Mouse (Mus musculus) neural tube, embryonic 14.5 days (tissue): ENCODE measurements around the gene Gm20388. TPM values are rescaled to one million over a fixed set of nuclear protein-coding genes. Genes with fewer than 3 reads are reported as not detected.

Experiments used
- ATAC-seq: fragments of 200-750 bp; cut with Nextera tagmentation; 2 replicates; pipeline ENCODE4 v1.8.0; 2017; ENCODE audit warnings: low read depth, mild to moderate bottlenecking, moderate TSS enrichment, moderate library complexity
- H3K27ac ChIP-seq: fragments of 300-500 bp; sonication (generic); 2 replicates; pipeline ENCODE4 v1.5.1; 2014; ENCODE audit warnings: low read depth, mild to moderate bottlenecking, control low read depth, low read length, moderate library complexity, mixed read lengths
- H3K27me3 ChIP-seq: fragments of 300-500 bp; sonication (generic); 2 replicates; pipeline ENCODE4 v1.6.1; 2014; ENCODE audit warnings: low read length; ENCODE audit not compliant: control insufficient read depth, insufficient read depth
- H3K36me3 ChIP-seq: fragments of 300-500 bp; sonication (generic); 2 replicates; pipeline ENCODE4 v1.6.1; 2014; ENCODE audit warnings: low read length, mixed read lengths; ENCODE audit not compliant: control insufficient read depth, insufficient read depth
- H3K4me1 ChIP-seq: fragments of 300-500 bp; sonication (generic); 2 replicates; pipeline ENCODE4 v1.6.1; 2014; ENCODE audit warnings: low read length; ENCODE audit not compliant: control insufficient read depth, insufficient read depth
- H3K4me2 ChIP-seq: fragments of 300-500 bp; sonication (generic); 2 replicates; pipeline ENCODE4 v1.6.1; 2014; ENCODE audit warnings: mild to moderate bottlenecking, low read depth, low read length, control low read depth
- H3K4me3 ChIP-seq: fragments of 300-500 bp; sonication (generic); 2 replicates; pipeline ENCODE4 v1.5.1; 2014; ENCODE audit warnings: low read depth, low read length, control low read depth, mixed read lengths
- H3K9ac ChIP-seq: fragments of 300-500 bp; sonication (generic); replicated peaks from 2 replicates; pipeline ENCODE4 v1.6.1; 2014; ENCODE audit warnings: low read depth, mild to moderate bottlenecking, control low read depth, low read length, mixed read lengths
- H3K9me3 ChIP-seq: fragments of 300-500 bp; sonication (generic); 2 replicates; pipeline ENCODE4 v1.6.1; 2016; ENCODE audit warnings: low read length; ENCODE audit not compliant: control insufficient read depth
- WGBS: fragments of 180-500 bp; shearing (Covaris S2); extraction: QIAGEN DNeasy Blood & Tissue Kit; methylation state at CpG from one replicate; pipeline ENCODE4 v1.1.7; 2014; 5-methylcytosine and 5-hydroxymethylcytosine counted together
- polyA plus RNA-seq: library from polyadenylated mRNA; unstranded; fragments of >200 nt; fragmentation: Nextera tagmentation; extraction: Ambion mirVana; gene quantifications from 2 replicates; pipeline ENCODE4 v1.2.1, GENCODE M21; 2014

The Gm20388 gene
- polyA plus RNA-seq, 1 experiment from 2014 or later: 10.3 TPM

DNA sequence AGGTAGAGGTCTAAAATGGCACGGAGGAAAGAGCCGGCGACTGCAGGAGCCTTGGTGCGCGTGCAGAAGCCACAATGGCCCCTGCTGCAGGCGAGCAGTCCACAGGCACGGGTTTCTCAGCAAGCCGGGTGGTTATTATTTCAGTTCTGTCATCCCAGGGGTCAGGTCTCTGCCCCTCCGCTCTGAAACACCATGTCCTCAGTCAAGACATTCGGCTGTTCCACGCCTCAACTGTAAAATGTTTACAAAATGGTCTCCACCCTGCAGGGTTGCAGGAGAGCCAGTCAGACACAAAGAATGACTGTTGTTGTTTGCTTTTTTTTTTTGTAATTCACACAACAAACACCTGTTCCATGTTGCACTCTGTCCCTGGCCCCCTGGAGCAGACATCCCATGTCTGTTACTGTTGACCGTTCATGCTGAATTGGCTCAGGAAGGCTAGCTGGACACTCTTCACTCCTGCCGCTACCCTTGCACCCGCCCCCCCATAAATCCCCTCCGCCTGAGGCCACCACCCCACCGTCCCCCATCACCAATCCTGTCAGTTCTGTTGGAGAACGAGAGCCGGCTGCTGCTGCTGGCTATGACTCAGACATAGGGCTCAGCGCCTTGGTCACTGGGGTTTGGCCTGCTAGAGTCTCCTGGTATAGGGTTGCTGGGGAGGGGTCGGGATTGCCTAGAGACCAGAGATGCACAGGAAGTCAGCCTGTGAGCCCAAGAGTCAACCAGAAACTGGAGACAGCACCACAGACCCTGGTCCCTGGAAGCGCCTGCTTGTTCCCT, 350.9 kb downstream of the Gm20388 start:
- no peaks in the 10 kb centered on the region for H3K27me3 ChIP-seq
- H3K4me3 ChIP-seq: no peak overlapping the region
- H3K4me2 ChIP-seq: no peak overlapping the region
- H3K36me3 ChIP-seq: no peaks in the 10 kb centered on the region
- 18% methylated on average over 21 of the region's 21 CpGs for WGBS
- ATAC-seq: no peak
- no peak overlapping the region for H3K27ac ChIP-seq
- peaks cover 40% of the 10 kb centered on the region for H3K4me1 ChIP-seq
- H3K9ac ChIP-seq: no peak overlapping the region
- H3K9me3 ChIP-seq: no peaks in the 10 kb centered on the region

DNA sequence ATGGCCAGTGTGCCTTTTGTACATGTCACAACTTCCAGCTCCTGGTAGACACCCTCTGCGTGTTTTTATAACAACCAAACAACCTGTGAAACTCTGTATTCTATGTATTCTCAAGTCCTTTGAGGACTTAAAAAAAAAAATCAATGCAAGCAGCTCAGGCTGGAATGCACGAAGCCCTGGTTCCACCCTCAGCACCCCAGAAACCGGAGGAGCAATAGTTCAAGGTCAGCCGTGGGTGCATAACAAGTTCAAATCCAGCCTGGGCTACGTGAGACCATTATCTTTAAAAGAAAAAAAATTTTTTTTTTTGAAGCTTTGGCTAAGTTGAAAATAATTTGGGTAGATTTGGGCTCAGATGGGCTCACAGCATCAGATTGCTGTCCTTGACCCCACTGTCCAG, 353.2 kb downstream of the Gm20388 start:
- no peaks in the 10 kb centered on the region for H3K36me3 ChIP-seq
- peaks cover 50% of the 10 kb centered on the region for H3K4me1 ChIP-seq
- no peak overlapping the region for H3K4me2 ChIP-seq
- no peak overlapping the region for H3K27ac ChIP-seq
- H3K4me3 ChIP-seq: no peak overlapping the region
- WGBS: 89% methylated on average over 5 of the region's 5 CpGs
- H3K27me3 ChIP-seq: no peaks in the 10 kb centered on the region
- ATAC-seq: no peak
- no peaks in the 10 kb centered on the region for H3K9me3 ChIP-seq
- no peak overlapping the region for H3K9ac ChIP-seq

DNA sequence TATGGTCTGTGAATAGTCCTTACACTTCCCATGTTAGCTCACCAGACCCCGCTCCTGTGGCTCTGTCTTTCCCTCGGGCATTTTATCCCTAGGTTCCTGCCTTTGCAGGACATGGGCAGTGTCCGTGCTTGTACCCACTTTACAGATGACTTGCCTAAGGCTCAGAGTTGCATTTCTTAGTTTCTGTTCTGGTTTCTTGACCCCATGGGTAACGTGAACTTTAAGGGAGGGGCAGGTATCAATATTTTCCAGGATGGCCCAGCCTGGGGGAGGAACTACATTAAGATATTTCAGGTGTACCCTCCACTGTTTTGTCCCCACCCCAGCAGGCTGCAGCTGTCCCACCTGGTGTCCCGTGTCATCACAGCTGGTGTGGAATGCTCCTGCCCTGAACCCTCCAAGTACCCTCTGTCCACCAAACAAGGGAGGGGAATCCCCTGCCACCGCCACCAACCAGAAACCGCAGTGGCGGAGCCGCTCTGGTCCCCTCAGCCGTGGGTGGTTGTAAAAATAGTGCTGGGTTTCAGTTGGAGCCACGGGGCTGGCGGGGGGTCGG, 353.8 kb downstream of the Gm20388 start:
- WGBS: 25% methylated on average over 13 of the region's 13 CpGs
- Histone ChIP-seq H3K27me3 (no peaks in the 10 kb centered on the region), H3K9ac (0 out of 2 replicates have a peak overlapping the region, but pooled peaks have one; percentile 28), H3K4me3 (no peak overlapping the region), H3K36me3 (no peaks in the 10 kb centered on the region), H3K4me1 (peaks cover 52% of the 10 kb centered on the region), H3K9me3 (no peaks in the 10 kb centered on the region), H3K27ac (peak overlapping the region; percentile 70), H3K4me2 (peak overlapping the region; percentile 24; the same call in 1 of the 2 replicates)
- 0 out of 2 replicates have a peak, but pooled peaks have one; percentile 26 for ATAC-seq

DNA sequence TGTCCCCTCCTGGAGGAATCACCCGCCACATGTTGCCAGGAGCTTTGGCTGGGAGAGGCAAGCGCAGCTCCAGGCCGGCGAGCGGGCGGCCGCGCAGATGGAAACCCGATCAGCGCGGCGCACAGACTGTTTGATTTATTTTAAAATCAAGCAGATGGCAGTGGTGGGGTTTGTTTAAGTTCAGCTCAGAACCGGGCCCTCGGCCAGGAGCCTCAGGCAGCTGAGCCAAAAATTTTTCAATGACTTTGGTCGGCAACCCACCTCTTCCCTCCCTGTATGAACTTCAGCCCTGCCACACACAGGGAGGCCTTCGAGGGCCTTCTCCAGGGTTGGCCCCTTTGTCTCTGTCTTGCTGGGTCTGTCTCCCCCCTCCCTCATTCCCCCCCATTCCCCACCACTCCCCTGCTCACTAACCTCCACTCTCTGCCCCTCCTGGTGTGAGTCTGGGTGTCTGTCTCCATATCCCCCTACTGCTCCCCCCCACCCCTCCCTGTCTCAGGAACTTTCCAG, 354.4 kb downstream of the Gm20388 start:
- H3K4me1 ChIP-seq: peaks cover 52% of the 10 kb centered on the region
- H3K9ac ChIP-seq: 0 out of 2 replicates have a peak overlapping the region, but pooled peaks have one; percentile 28

DNA sequence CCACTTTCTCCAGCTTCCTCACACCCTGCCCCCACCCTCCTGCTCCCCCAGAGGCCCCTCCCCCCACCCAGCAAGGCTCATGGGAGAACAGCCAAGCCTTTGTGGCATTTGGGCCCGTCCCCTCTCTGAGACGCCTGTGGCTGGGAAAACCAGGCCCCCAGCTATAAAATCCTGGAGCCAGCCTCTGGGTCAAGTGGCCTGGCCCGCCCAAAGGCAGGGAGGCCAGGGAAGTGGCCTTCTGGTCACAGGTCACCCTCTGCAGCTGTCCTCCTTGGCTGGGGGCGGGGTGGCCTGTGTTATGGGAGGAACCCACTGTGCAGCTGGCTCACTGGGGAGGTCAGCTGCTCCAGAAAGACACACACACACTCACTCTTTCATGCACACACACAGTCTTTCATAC, 354.8 kb downstream of the Gm20388 start:
- 15% methylated on average over 4 of the region's 4 CpGs for WGBS

More for the DNA sequence above, 354.4 kb downstream of the Gm20388 start:
- Histone ChIP-seq H3K9me3 (no peaks in the 10 kb centered on the region), H3K27ac (peak overlapping the region; percentile 70), H3K4me3 (no peak overlapping the region), H3K36me3 (no peaks in the 10 kb centered on the region), H3K4me2 (peak overlapping the region; percentile 24; the same call in 1 of the 2 replicates), H3K27me3 (no peaks in the 10 kb centered on the region)
- WGBS: 3% methylated on average over 15 of the region's 16 CpGs
- ATAC-seq: peak; percentile 80

DNA sequence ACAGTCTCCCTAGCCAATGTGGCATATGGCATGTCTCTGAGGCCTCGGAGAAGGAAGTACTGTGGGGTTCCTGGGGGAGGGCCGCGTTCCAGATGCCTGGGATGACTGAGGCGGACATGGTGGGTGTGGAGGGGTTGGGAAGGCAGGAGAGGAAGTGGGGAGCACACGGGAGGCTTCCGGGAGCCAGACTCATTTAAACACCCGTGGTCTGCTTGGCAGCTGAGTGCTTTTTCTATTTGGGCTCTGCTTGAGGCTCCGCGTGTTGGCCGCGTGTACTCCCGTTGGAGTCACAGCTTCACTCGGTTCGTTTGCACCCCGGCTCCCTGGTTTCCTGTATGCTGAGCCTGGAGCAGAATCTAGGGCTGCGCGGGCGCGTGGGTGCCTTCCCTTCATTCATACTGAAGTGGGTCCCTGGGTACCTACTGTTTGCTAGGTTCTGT, 357.9 kb downstream of the Gm20388 start:
- no peak for ATAC-seq
- Histone ChIP-seq H3K4me2 (no peak overlapping the region), H3K27ac (no peak overlapping the region), H3K4me1 (peaks cover 36% of the 10 kb centered on the region), H3K4me3 (no peak overlapping the region), H3K27me3 (no peaks in the 10 kb centered on the region), H3K9me3 (no peaks in the 10 kb centered on the region), H3K9ac (no peak overlapping the region), H3K36me3 (no peaks in the 10 kb centered on the region)
- WGBS: 54% methylated on average over 19 of the region's 19 CpGs

More for the DNA sequence above, 354.8 kb downstream of the Gm20388 start:
- H3K27ac ChIP-seq: peak overlapping the region; percentile 70
- H3K36me3 ChIP-seq: no peaks in the 10 kb centered on the region
- H3K9ac ChIP-seq: no peak overlapping the region
- H3K4me2 ChIP-seq: no peak overlapping the region; the same call in 1 of the 2 replicates
- peaks cover 51% of the 10 kb centered on the region for H3K4me1 ChIP-seq
- ATAC-seq: peak; percentile 19
- H3K27me3 ChIP-seq: no peaks in the 10 kb centered on the region
- H3K4me3 ChIP-seq: no peak overlapping the region
- no peaks in the 10 kb centered on the region for H3K9me3 ChIP-seq

DNA sequence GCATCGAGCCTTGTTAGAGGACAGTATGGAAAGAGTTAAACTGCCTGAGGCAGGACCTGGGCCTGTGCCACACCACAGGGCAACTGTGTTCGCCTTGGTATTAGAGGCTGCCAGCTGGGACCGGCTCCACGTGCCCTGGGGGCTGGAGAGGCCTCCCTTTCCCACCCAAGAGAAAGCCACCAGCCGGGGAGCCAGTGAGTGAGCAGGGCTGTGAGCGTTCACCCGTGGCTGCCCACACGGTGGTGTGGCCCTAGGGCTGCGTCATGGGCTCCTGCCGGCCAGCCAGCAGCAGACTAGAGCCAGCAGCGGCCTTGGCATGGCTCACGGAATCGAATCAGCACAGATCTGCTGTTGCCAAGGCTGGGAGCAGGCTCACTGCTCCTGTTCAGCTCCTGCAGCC, 359.8 kb downstream of the Gm20388 start:
- Histone ChIP-seq H3K9ac (no peak overlapping the region), H3K27me3 (no peaks in the 10 kb centered on the region), H3K4me2 (no peak overlapping the region), H3K36me3 (no peaks in the 10 kb centered on the region), H3K4me3 (no peak overlapping the region), H3K27ac (no peak overlapping the region), H3K9me3 (no peaks in the 10 kb centered on the region), H3K4me1 (peaks cover 22% of the 10 kb centered on the region)
- 39% methylated on average over 13 of the region's 13 CpGs for WGBS
- ATAC-seq: peak; percentile 60

DNA sequence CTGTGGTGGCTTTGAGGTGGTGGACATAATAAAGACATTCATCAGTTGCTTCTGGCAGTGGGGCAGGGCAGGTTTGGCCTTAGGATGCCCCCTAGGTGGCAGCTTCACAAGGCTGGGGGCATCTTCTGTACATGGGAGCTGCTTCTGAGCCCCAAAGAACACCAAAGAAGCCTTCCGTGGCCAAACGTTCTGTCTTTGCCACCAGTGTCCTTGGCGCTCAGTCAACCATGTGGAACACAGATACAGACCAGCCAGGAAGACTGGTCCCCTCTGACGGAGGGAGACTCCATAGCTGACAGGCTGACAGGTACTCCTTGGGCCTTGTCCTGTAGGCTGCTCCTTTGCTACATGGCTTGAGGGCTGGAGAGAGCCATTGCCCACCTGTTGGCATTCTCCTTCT, 362.8 kb downstream of the Gm20388 start:
- H3K4me1 ChIP-seq: peaks cover 21% of the 10 kb centered on the region
- no peak for ATAC-seq

More for the DNA sequence above, 362.8 kb downstream of the Gm20388 start:
- Histone ChIP-seq H3K36me3 (no peaks in the 10 kb centered on the region), H3K4me2 (no peak overlapping the region), H3K27me3 (no peaks in the 10 kb centered on the region), H3K4me3 (no peak overlapping the region), H3K9ac (no peak overlapping the region), H3K9me3 (no peaks in the 10 kb centered on the region), H3K27ac (no peak overlapping the region)
- WGBS: 87% methylated on average over 4 of the region's 4 CpGs
